Mouse (Mus musculus) cerebellum, adult 9-10 months (tissue): ENCODE measurements around the gene Gm11985.

Experiments
- DNase-seq: peaks from one replicate; pipeline ENCODE4 v3.0.0; 2022

Gm11985 gene

GRCm38 (mm10) chr11:7152371-7152770 lies 36.0 kb downstream of the Gm11985 start:
- DNase-seq, result no peak

DNA sequence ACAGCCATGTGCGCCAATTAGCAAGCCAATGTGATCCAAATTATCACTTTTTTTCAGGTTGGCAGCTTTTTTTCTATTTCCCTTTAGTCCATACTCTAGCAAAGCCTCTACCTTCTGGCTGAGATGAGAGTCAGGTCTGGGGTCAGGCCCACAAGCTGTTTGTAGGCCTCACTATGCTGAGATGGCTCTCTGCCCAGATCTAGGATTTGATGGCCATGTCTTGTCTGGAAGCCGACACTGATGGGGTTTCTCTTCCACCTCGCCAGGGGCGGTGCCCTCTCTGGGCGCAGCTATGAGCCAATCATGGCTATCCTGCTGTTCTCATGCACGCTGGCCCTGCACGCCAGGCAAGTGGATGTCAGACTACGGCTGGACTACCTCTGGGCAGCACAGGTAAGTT lies 37.9 kb downstream of the Gm11985 start:
- peak; percentile 86 for DNase-seq

DNA sequence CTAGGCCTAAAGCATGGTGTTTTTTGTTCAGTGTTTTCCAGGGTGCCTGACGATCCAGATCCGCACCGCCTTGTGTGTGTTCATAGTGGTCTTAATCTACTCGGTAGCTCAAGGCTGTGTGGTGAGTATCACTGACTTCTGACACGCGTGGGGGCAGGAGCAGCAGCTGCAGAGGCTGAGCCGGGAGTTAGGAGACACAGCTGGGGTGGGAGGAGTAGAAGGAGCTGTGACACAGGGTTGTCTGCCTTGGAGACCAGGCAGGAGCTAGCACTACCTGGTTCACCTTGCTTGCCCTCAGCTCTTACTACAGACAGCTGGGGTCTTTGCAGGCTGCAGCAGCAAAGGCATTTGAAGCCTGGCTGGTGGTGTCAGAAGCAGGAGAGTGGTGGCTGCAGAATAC lies 38.9 kb downstream of the Gm11985 start:
- DNase-seq, result no peak

DNA sequence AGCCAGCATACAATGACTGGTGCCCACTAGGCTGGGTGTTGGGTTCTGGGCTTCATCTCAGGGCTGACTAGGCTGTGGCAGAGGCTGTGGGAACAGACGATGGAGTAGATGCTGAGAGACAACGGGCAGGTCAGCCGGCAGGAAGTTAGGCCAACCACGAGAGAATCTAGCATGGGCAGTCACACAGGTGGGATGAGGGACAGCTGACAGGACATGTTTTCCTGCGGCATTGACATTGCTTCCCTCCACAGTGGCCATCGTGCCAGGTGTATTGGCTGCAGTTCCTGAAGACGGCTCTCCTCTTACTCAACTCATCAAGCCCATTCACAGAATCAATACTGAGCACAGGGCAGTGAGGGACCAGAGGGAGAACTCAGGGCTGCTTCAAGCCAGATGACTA lies 40.4 kb downstream of the Gm11985 start:
- no peak for DNase-seq

DNA sequence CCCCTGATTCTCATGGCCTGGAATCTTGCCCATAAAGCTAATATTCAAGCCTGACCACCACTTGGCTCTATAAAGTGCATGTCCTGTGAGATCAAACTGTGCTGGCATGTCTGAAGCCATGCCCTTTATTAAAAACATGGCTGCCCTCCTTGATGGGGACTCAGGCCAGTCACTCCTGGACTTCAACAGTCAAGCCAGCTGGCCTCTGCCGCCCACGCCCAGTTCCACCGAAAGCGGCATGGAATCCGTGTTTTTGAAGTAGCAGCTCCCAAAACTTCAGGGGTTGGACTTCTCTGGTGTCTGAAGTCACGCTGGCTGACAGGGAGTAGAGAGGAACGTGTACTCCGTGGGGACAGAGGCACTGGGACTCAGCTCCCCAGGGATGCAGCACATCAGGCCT lies 40.8 kb downstream of the Gm11985 start:
- DNase-seq, result no peak

DNA sequence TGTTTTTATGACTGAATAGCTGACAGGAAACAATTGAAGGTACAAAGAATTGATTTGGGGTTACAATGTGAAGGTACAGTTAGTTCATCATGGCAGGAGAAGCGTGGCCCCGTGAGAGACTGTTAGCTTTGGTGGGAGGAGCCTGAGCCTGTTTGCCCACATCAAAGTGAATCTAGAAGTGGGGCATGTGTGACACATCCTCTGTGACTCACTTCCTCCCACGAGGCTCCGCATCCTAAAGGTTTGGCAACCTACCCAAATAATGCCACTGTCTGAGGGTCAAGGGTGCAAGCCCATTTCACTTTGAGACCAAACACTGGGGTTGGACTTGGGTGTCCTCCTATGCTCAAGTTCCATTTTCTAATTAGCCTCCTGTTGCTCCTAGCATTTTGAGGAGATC lies 43.1 kb downstream of the Gm11985 start:
- no peak for DNase-seq

GRCm38 (mm10) chr11:7144369-7144768 lies 44.0 kb downstream of the Gm11985 start:
- DNase-seq, result peak; percentile 60

DNA sequence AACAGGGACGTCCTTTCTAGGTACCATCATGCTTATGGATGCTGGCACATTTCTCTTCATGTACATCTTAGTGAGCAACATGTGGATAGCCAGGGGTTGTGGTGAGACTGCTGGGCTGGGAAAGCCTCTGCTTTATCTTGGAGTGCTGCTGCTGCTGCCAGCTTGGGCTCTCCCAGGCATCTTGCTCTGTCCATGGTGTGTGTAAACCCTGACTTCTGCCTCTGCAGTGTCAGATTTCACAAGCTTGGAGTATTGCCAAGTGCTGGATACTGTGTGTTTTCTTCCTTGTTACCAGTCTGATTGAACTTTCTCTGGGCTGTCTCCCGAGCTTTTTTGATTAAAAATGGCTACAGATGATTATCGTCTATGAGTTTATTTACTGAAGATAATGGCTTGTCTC lies 45.6 kb downstream of the Gm11985 start:
- DNase-seq, result peak; percentile 66

DNA sequence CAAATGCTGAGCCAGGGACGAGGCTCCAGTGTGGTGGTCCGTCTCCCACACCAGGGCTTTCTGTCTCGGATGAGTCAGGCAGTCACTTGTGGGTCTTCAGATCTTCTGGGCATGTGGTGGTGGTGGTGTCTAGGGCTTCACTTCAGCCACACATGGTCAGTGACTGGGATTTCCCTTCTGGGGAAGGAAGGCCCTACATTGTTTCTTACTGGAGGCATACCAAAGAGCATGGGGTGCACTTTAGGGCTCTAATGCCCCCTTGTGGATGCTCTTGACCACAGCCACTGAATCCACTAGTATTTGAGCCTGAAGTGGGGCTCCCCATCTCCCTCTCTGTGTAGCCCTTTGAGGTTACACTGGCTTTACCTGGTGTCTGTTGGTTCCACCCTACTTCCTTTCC lies 47.9 kb downstream of the Gm11985 start:
- DNase-seq, result peak; percentile 79

DNA sequence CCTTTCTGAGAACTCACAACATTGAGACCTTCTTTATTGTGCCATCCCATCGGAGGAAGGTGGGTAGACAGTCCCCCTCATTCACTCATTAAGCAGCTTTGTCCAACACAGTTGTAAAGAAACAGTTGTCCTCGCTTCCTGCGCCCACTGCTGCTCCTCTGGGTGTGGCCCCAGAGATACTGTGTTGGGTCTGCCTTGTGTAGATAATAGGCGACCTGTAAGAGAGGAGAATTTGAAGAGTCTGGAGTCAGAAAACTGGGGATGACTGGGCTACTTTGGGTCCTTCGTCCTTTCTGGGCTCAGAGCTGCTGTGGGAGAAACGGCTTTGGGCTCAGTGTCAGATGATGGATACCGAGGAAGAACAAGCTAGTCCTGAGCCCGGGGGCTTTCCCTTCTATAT lies 50.0 kb downstream of the Gm11985 start:
- DNase-seq, result no peak

- no peak for DNase-seq
These were observed 52.0 kb downstream of the Gm11985 start for GRCm38 (mm10) chr11:7136246-7136855.

DNA sequence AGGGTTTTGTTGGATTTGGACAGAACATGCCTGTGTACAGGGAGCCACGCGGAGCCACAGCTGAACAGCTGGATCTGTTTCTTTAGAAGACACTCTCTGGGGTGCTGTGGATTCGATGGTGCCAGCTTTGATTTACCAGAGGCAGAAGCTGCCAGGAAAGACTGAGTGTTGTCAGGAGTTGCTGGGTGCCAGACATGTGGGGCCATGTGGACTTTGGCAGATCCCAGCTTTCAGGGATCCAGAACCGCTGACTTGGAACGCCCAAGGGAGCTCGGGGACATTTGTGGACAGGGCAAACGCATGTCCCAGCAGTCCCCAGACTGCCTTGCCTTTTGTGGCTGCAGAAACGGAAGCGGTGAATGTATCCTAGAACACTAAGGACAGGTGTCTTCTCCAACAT lies 52.6 kb downstream of the Gm11985 start:
- no peak for DNase-seq

GRCm38 (mm10) chr11:7135301-7135700 lies 53.1 kb downstream of the Gm11985 start:
- no peak for DNase-seq

GRCm38 (mm10) chr11:7134319-7134718 lies 54.0 kb downstream of the Gm11985 start:
- DNase-seq, result no peak

- DNase-seq, result no peak
These were observed 54.6 kb downstream of the Gm11985 start for GRCm38 (mm10) chr11:7133736-7134135.
